Mouse (Mus musculus) liver, postnatal 0 days (tissue): ENCODE results near the gene Eva1b.

Experiments
- CTCF ChIP-seq: sonication (generic); IDR thresholded peaks from 2 replicates; pipeline ENCODE4 v1.5.1; 2016; ENCODE audit warnings: antibody characterized with exemption, low read depth
- EP300 ChIP-seq: IDR thresholded peaks from 2 replicates; pipeline ENCODE4 v1.6.1; 2016; ENCODE audit warnings: antibody characterized with exemption, low read depth, mild to moderate bottlenecking

- TF ChIP-seq EP300: no peak
- TF ChIP-seq CTCF: no peak
These were observed 27.5 kb upstream of the Eva1b start for GRCm38 (mm10) chr4:126120052-126120451.
